Mouse (Mus musculus) WW6 (cell line): ENCODE measurements around the gene 9330161L09Rik.

Experiments
- DNase-seq: peaks from one replicate; pipeline ENCODE4 v3.0.0-alpha.2; 2013; ENCODE audit warnings: low read depth, low spot score

9330161L09Rik gene

GRCm38 (mm10) chr12:103389348-103389727 is 18.3 kb downstream of the 9330161L09Rik start:
- DNase-seq, result no peak

- DNase-seq, result peak; percentile 85
Observed at GRCm38 (mm10) chr12:103388505-103389347, 18.9 kb downstream of the 9330161L09Rik start, which contains the start of gene Otub2. TSS of gene Otub2 (plus strand) at chr12:103388682.

GRCm38 (mm10) chr12:103380226-103380625 is 27.4 kb downstream of the 9330161L09Rik start:
- DNase-seq, result no peak

GRCm38 (mm10) chr12:103376774-103377173 is 30.8 kb downstream of the 9330161L09Rik start:
- DNase-seq, result no peak

GRCm38 (mm10) chr12:103376124-103376523 is 31.5 kb downstream of the 9330161L09Rik start:
- no peak for DNase-seq

- DNase-seq, result no peak
Observed at GRCm38 (mm10) chr12:103373530-103374236, 33.9 kb downstream of the 9330161L09Rik start.

- peak; percentile 33 for DNase-seq
Observed at GRCm38 (mm10) chr12:103371711-103372110, 35.9 kb downstream of the 9330161L09Rik start.

GRCm38 (mm10) chr12:103370861-103371260 is 36.8 kb downstream of the 9330161L09Rik start:
- no peak for DNase-seq

GRCm38 (mm10) chr12:103368777-103369176 is 38.8 kb downstream of the 9330161L09Rik start:
- no peak for DNase-seq

- no peak for DNase-seq
Observed at GRCm38 (mm10) chr12:103368326-103368669, 39.3 kb downstream of the 9330161L09Rik start.

- DNase-seq, result peak; percentile 50
Observed at GRCm38 (mm10) chr12:103367620-103368325, 39.8 kb downstream of the 9330161L09Rik start.

GRCm38 (mm10) chr12:103367171-103367570 is 40.4 kb downstream of the 9330161L09Rik start:
- DNase-seq, result no peak

- no peak for DNase-seq
Observed at GRCm38 (mm10) chr12:103362336-103362735, 45.3 kb downstream of the 9330161L09Rik start.

GRCm38 (mm10) chr12:103361539-103362307 is 45.9 kb downstream of the 9330161L09Rik start:
- DNase-seq, result no peak

- no peak for DNase-seq
Observed at GRCm38 (mm10) chr12:103360812-103361211, 46.8 kb downstream of the 9330161L09Rik start.

- no peak for DNase-seq
Observed at GRCm38 (mm10) chr12:103358951-103359801, 48.4 kb downstream of the 9330161L09Rik start.

GRCm38 (mm10) chr12:103358216-103358615 is 49.4 kb downstream of the 9330161L09Rik start:
- DNase-seq, result no peak
